Mouse (Mus musculus) lung, embryonic 14.5 days (tissue): ENCODE measurements around the gene Pbx4. TPM values are rescaled to one million over a fixed set of nuclear protein-coding genes. Genes with fewer than 3 reads are reported as not detected.

ENCODE experiments used
- ATAC-seq: fragments of 200-750 bp; cut with Nextera tagmentation; 2 replicates; pipeline ENCODE4 v1.8.0; 2017; ENCODE audit warnings: mild to moderate bottlenecking, moderate TSS enrichment, moderate library complexity; ENCODE audit not compliant: insufficient read depth
- DNase-seq: peaks from one replicate; pipeline ENCODE4 v3.0.0-alpha.2; 2015
- H3K27ac ChIP-seq: fragments of 300-500 bp; sonication (generic); 2 replicates; pipeline ENCODE4 v1.5.1; 2014; ENCODE audit warnings: low read depth, mild to moderate bottlenecking, moderate library complexity
- H3K27me3 ChIP-seq: fragments of 300-500 bp; sonication (generic); 2 replicates; pipeline ENCODE4 v1.6.1; 2014; ENCODE audit warnings: low read length, control low read depth; ENCODE audit not compliant: insufficient read depth
- H3K36me3 ChIP-seq: fragments of 300-500 bp; sonication (generic); 2 replicates; pipeline ENCODE4 v1.6.1; 2014; ENCODE audit warnings: control low read depth; ENCODE audit not compliant: insufficient read depth
- H3K4me1 ChIP-seq: fragments of 300-500 bp; sonication (generic); 2 replicates; pipeline ENCODE4 v1.6.1; 2014; ENCODE audit warnings: antibody characterized with exemption, control low read depth; ENCODE audit not compliant: insufficient read depth
- H3K4me2 ChIP-seq: fragments of 300-500 bp; sonication (generic); 2 replicates; pipeline ENCODE4 v1.6.1; 2014; ENCODE audit warnings: mild to moderate bottlenecking
- H3K4me3 ChIP-seq: fragments of 300-500 bp; sonication (generic); 2 replicates; pipeline ENCODE4 v1.5.1; 2014; ENCODE audit warnings: low read depth, low read length
- H3K9ac ChIP-seq: fragments of 300-500 bp; sonication (generic); 2 replicates; pipeline ENCODE4 v1.6.1; 2014
- H3K9me3 ChIP-seq: fragments of 300-500 bp; sonication (generic); 2 replicates; pipeline ENCODE4 v1.6.1; 2016; ENCODE audit warnings: low read depth, low read length, control low read depth
- CTCF ChIP-seq: IDR thresholded peaks from 2 replicates; pipeline ENCODE4 v1.5.1; 2016; ENCODE audit warnings: antibody characterized with exemption, low read depth
- WGBS: fragments of 180-500 bp; shearing (Covaris S2); extraction: QIAGEN DNeasy Blood & Tissue Kit; methylation state at CpG from one replicate; pipeline ENCODE4 v1.1.7; 2014; 5-methylcytosine and 5-hydroxymethylcytosine counted together
- polyA plus RNA-seq: library from polyadenylated mRNA; unstranded; fragments of >200 nt; fragmentation: Nextera tagmentation; extraction: Ambion mirVana; gene quantifications from 2 replicates; pipeline ENCODE4 v1.2.1, GENCODE M21; 2014

Pbx4 gene
- polyA plus RNA-seq, 1 experiment from 2014 or later = 7.1 TPM

DNA sequence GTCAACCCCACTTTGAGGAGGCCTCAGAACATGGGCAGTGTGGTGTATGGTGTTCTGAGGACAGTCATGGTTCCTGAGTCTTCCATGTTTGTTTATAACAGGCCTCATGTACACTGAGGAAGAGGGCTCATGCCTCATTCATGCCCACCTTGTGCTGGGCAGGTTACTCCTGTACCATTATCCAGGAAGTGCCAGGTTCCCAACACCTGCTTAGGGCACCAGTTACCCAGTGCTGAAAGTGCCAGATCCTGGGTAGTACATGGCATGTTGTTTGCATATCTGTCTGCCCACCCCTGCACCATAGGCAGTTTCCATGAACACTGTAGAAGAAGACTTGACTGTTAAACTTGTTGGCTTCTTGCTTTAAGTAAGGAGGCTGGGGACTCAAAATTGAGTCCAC is 30.1 kb upstream of the Pbx4 start:
- H3K4me1 ChIP-seq = no peaks in the 10 kb centered on the region
- no peak overlapping the region for H3K27ac ChIP-seq
- no peak for TF ChIP-seq CTCF
- H3K9me3 ChIP-seq = no peaks in the 10 kb centered on the region
- no peak overlapping the region for H3K4me2 ChIP-seq
- no peak overlapping the region for H3K9ac ChIP-seq
- no peak overlapping the region for H3K4me3 ChIP-seq
- peaks cover 97% of the 10 kb centered on the region for H3K36me3 ChIP-seq
- no peak for ATAC-seq
- no peaks in the 10 kb centered on the region for H3K27me3 ChIP-seq
- DNase-seq = no peak

DNA sequence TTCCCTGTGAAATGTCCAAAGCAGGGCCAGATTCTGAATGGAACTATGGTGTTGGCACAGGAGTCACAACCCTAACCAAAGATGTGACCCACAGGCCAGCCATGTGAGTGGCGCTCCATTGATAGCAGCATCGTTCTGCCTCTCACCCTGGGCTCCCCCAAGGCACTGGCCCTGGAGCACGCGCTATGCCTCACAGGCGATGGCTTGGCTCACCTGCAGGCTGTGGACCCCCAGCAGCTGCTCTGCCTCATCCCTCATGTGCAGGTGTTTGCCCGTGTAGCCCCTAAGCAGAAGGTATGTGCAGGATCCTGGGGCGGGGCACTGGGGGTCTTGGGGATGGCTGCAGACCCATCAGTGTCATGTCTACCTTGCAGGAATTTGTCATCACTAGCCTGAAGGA is 28.9 kb upstream of the Pbx4 start:
- Histone ChIP-seq H3K4me1 (no peaks in the 10 kb centered on the region), H3K27ac (no peak overlapping the region), H3K9me3 (no peaks in the 10 kb centered on the region), H3K4me3 (no peak overlapping the region), H3K36me3 (peaks cover 97% of the 10 kb centered on the region), H3K27me3 (no peaks in the 10 kb centered on the region), H3K9ac (no peak overlapping the region), H3K4me2 (no peak overlapping the region)
- ATAC-seq (no peak), DNase-seq (no peak)
- 96% methylated on average over 7 of the region's 7 CpGs for WGBS
- TF ChIP-seq CTCF = no peak

DNA sequence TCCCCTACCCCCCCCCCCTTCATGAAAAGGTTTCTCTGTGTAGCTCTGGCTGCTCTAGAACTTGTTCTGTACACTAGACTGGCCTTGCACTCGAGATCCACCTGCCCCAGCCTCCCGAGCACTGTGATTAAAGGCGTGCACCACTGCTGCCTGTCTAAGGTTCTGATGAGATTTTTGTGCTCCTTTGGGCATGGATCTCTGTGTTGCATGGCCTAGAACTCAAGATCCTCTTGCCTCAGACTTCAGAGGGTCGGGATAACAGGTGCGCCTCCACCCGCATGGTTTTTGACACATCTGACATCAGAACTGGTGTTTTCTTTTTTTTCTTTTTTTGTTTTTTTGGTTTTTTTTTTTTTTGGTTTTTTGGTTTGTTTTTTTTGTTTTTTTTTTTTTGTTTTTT is 27.8 kb upstream of the Pbx4 start:
- WGBS = 90% methylated on average over 6 of the region's 6 CpGs
- H3K4me2 ChIP-seq = no peak overlapping the region
- H3K4me1 ChIP-seq = no peaks in the 10 kb centered on the region
- no peak overlapping the region for H3K27ac ChIP-seq
- peaks cover 85% of the 10 kb centered on the region for H3K36me3 ChIP-seq
- no peak overlapping the region for H3K9ac ChIP-seq
- no peaks in the 10 kb centered on the region for H3K27me3 ChIP-seq
- ATAC-seq (no peak), DNase-seq (no peak)
- no peak for TF ChIP-seq CTCF
- H3K9me3 ChIP-seq = no peaks in the 10 kb centered on the region
- no peak overlapping the region for H3K4me3 ChIP-seq

DNA sequence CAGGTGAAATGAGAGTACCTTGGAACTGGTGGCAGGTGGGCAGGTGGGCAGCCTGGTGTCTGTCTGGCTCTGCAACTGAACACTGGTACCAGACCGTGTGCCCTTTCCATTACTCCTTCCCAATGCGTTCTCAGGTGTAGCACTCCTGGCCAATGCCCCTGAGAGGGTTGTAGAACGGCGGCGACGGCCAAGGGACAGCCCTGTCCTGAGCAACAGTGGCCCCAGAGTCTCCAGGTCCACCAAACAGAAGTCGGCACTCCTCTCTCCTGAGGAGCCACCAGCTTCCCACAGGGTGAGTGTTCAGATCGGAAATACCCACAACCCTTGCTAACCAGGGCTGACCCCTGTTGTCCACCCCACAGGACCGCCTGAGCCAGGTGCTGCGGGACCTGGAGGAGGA is 27.2 kb upstream of the Pbx4 start:
- TF ChIP-seq CTCF = no peak
- no peak overlapping the region for H3K27ac ChIP-seq
- 94% methylated on average over 10 of the region's 10 CpGs for WGBS

DNA sequence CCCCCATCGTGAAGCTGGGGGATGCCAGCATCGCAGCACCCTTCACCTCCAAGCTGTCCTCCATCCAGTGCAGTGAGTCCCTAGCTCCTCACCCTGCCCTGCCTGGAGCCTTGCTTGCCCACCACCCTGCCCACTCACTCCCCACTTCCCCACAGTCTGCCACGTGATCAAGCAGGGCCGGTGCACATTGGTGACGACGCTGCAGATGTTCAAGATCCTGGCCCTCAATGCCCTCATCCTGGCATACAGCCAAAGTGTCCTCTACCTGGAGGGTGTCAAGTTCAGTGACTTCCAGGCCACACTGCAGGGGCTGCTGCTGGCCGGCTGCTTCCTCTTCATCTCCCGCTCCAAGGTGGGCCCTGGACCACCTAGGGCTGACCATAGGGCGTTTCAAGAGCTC is 26.8 kb upstream of the Pbx4 start:
- Histone ChIP-seq H3K27me3 (no peaks in the 10 kb centered on the region), H3K9ac (no peak overlapping the region), H3K4me3 (no peak overlapping the region), H3K4me2 (no peak overlapping the region), H3K4me1 (no peaks in the 10 kb centered on the region), H3K9me3 (no peaks in the 10 kb centered on the region), H3K36me3 (peaks cover 76% of the 10 kb centered on the region), H3K27ac (no peak overlapping the region)
- 91% methylated on average over 9 of the region's 9 CpGs for WGBS
- no peak for TF ChIP-seq CTCF
- DNase-seq (no peak), ATAC-seq (no peak)

More for the DNA sequence above, 27.2 kb upstream of the Pbx4 start:
- DNase-seq (no peak), ATAC-seq (no peak)
- Histone ChIP-seq H3K4me2 (no peak overlapping the region), H3K9me3 (no peaks in the 10 kb centered on the region), H3K27me3 (no peaks in the 10 kb centered on the region), H3K36me3 (peaks cover 80% of the 10 kb centered on the region), H3K9ac (no peak overlapping the region), H3K4me1 (no peaks in the 10 kb centered on the region), H3K4me3 (no peak overlapping the region)

DNA sequence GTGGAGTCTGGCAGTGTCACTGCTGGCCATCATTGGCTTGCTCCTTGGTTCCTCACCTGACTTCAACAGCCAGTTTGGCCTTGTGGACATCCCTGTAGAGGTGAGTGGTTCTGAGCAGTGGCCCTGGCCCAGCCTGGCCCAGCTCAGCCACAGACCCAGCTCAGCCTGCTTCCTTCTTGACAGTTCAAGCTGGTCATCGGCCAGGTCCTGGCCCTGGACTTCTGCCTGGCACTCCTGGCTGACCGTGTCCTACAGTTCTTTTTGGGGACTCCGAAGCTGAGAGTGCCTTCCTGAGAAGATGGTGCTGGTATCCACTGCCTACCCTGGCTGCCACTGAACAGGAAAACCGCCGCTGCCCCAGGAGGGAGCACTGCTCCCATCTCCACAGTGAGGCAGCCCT is 25.1 kb upstream of the Pbx4 start:
- no peak overlapping the region for H3K4me3 ChIP-seq
- 82% methylated on average over 5 of the region's 5 CpGs for WGBS
- no peak for TF ChIP-seq CTCF

DNA sequence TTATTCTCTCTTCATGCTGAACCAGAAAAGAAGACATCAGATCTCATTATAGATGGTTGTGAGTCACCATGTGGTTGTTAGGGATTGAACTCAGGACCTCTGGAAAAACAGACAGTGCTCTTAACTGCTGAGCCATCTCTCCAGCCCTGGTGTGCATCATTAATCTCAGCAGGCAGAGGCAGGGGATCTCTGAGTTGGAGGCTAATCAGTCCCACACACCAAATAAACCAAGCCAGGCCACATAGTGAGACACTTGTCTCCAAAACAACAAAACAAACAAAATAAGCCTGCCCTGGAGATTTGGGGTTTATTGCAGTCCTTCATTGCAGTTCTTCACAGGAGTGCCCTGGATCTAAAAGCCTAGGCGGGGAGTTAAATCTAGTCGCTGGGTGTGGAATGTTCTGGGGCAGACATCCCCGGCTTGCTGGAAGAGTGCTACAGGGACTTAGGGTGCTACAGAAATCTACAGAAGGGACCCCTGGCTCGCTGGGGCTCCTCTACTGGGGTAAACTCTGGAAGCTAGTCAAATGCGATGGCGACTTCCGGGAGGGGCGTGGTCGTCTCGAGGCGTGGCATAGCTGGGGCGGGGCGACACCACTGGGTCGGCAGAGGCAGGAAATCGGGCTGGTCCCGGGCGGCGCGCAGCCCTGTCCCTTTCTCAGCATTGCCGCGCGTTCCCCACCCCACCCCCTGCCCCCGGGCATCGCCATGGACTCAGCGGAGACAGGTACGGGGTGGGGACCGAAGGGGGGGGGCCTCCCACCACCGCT is 24.0 kb upstream of the Pbx4 start, which contains the start of gene Gmip:
TSS of gene Gmip (plus strand) at position 586 of the 770 bp plus-strand sequence.
- ATAC-seq (peak; percentile 65), DNase-seq (peak; percentile 88)
- Histone ChIP-seq H3K9me3 (no peaks in the 10 kb centered on the region), H3K4me2 (peak within 1 kb of the TSS; percentile 69), H3K4me1 (no peaks in the 10 kb centered on the region), H3K36me3 (peaks cover 55% of the 10 kb centered on the region), H3K27ac (no peak within 1 kb of the TSS), H3K9ac (peak within 1 kb of the TSS; percentile 48), H3K4me3 (peak within 1 kb of the TSS; percentile 44), H3K27me3 (no peaks in the 10 kb centered on the region)
- 6% methylated on average over 28 of the region's 28 CpGs for WGBS
- TF ChIP-seq CTCF = no peak

More for the DNA sequence above, 25.1 kb upstream of the Pbx4 start:
- DNase-seq (no peak), ATAC-seq (no peak)
- Histone ChIP-seq H3K4me1 (no peaks in the 10 kb centered on the region), H3K27ac (no peak overlapping the region), H3K9me3 (no peaks in the 10 kb centered on the region), H3K9ac (no peak overlapping the region), H3K27me3 (no peaks in the 10 kb centered on the region), H3K4me2 (no peak overlapping the region), H3K36me3 (peaks cover 66% of the 10 kb centered on the region)
